Mouse (Mus musculus): ENCODE measurements around the gene Cadps2.

The Cadps2 gene

GRCm38 (mm10) chr6:23251431-23251830 lies 587.8 kb downstream of the Cadps2 start:
- DNase-seq (ENCODE audit: low read depth), result no peak

DNA sequence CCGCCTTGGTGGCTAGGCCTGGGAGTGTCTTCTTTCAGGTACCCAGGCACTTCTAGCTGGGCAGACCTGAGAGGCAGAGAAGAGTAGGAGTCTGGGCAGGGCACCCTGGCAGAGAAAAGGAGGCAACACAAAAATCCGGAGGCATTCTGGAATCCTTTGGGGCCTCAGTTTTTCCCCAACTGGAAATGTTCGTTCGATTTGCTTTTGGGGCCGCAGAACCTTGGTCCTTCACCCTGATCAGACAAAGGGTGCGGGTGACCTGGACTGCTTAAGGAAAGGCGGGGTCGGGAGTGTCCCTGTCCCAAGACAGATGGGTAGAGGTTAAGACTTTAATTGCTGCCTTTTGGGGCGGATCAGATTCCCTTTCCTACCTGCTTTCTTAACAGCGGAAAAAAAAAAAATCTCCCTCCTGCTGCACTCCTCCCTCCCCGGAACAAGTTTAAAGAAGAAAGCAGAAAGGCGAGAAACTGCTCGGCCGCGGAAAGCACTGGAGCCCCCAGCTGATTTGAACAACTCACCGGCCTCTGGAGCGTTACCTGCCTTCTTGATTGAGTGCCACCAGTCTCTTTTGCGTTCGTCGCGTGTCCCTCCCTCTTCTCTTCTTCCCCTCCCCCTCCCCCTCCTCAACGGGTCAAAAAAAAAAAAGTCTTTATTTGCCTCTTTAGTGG lies 588.8 kb downstream of the Cadps2 start:
- no peak for DNase-seq (ENCODE audit: low read depth)

DNA sequence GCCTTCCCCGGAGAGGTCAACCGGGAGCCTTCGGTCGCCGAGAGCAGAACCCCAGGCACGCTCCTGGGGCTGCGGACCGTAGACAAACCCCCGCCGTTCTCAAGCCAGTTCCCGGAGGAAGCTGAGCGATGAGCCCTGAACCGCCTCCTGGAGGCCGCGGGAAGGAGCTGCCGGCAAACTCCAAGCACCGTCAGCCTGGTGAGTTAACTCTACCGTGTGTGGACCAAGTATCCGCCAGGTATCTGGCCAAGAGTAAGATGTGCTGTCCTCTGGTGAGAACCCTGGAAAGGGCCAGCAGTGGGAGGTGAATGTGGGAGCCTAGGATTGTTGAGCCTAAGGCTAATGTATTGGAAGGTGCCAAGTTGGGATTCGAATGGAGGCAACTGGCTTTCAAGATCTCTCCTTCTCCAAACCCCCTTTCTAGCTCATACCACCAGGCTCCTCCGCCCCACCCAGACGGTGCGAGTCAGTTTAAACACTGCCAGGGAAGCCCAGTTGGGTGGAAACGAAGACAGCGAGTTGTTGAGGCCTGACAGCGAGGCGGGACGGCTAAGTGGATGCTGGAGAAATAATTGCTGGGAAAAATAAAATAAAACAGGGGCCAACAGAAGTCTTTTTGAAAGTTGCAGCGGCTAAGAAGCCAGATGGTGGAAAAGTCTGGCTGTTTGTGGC lies 589.5 kb downstream of the Cadps2 start:
- no peak for DNase-seq (ENCODE audit: low read depth)

DNA sequence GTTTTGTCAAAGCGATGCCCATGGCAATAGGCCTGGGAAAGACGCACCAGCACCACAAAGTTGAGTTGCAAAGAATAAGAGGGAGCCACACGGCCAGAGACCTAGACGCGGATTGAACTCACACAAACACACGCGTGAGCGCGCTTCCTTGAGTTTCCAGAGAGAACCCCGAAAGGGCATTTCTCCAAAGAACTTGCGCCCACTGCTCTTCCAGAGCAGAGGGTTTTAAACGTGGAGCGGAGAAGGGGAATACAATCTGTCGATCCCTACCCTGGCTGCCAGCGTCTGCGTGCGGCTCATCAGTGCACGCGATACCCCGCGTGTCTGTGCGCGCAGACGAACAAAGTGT lies 590.2 kb downstream of the Cadps2 start:
- DNase-seq (ENCODE audit: low read depth), result no peak

- DNase-seq (ENCODE audit: low read depth), result no peak
These were observed 590.7 kb downstream of the Cadps2 start, which contains the start of gene Fezf1 for GRCm38 (mm10) chr6:23248313-23249052. TSS of gene Fezf1 (minus strand) at chr6:23248362.

GRCm38 (mm10) chr6:23247512-23248312 lies 591.5 kb downstream of the Cadps2 start:
- no peak for DNase-seq (ENCODE audit: low read depth)

DNA sequence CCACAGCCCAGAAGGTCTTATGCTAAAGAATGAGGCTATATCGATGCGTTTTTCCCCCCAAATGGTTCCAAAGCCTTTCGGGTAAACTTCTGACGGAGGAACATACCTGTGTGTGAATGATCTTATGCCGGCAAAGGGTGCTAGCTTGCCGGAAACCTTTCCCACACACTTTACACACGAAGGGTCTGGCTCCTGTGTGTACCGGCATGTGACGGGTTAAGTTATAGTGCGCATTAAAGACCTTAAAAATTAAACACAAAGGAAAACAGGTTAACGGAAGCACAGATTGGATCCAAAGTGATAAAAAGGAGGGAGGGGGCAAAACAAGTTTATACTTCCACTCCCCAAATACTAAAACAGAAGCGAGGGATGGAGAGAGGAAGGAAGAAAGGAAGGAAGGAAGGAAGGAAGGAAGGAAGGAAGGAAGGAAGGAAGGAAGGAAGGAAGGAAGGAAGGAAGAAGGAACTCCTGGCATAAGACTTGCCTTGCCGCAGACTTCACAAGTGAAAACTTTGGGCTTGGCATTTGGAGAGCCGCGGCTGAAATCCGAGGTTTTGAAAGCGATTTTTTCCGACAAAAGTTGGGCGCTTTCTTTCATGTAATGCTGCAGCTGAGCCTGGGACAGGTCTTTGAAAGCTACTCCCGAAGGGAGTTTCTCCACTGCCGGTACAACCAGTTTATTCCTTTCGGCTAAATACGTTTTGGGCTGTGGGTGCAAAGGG lies 592.3 kb downstream of the Cadps2 start:
- no peak for DNase-seq (ENCODE audit: low read depth)

GRCm38 (mm10) chr6:23246061-23246789 lies 593.0 kb downstream of the Cadps2 start:
- DNase-seq (ENCODE audit: low read depth), result no peak

DNA sequence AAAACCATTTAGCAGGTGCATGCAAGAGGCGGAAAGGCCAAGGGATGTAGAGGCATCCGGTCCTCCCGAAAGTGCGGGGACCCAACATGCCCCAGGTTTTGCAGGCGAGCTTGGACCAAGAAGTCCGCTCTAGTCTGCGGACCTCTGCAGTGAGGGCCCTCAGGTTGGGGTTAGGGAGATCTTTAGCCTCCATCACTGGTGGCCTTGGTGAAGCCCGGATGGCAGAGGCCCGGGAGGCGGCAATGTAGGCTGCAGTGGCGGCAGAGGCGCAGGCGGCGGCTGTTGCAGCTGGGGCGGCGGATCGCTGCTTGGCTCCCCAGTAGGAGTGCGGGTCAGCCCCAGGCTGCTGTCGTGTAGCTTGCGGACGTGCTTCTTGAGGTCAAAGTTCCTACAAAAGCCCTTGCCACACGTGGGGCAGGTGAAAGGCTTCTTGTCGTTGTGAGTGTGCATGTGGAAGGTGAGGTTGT lies 593.6 kb downstream of the Cadps2 start:
- DNase-seq (ENCODE audit: low read depth), result no peak

DNA sequence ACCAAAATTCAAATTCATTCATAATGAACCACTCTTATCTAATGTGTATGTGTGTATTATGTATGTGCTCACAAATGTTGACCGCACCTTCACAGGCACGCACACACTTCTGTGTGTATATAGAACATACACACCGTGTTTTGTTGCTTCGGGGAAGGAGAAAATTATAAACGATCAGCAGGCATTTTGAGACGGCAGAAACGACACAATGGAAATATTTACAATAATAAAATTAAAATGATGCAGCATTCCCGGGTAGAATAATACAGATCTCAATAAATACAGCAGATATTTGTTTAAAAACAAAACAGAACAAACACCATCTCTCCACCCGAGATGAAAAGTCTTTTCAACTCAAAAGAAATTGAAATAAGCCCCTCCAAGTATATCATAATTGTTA lies 594.1 kb downstream of the Cadps2 start:
- no peak for DNase-seq (ENCODE audit: low read depth)

GRCm38 (mm10) chr6:23243821-23244760 lies 595.1 kb downstream of the Cadps2 start:
- DNase-seq (ENCODE audit: low read depth), result no peak
